Mouse (Mus musculus): ENCODE data around the gene Vpreb2. TPM values are rescaled to one million over a fixed set of nuclear protein-coding genes. Genes with fewer than 3 reads are reported as not detected.
"Not testable (repeated sequence)": the region's sequence is repeated elsewhere in the genome, so short reads cannot be mapped to it uniquely, and the experiment has no call there.

The Vpreb2 gene
- total RNA-seq, 2 experiments from 2014 or later, result not detected

DNA sequence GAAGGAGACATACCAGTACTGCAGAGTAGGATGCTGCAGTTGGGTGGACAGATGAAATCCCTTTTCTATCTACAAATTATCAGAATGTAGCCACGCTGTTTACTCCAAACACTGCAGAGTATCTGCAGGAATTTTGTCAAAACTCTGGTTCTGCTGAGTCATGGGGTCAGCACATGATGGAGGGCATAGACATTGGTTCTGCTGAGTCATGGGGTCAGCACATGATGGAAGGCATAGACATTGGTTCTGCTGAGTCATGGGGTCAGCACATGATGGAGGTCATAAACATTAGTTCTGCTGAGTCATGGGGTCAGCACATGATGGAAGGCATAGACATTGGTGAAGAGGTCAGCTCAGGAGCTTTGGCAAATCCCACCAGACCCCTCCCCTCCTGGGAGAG is 7.5 kb downstream of the Vpreb2 start:
- DNase-seq (ENCODE audit: low spot score), result no peak

DNA sequence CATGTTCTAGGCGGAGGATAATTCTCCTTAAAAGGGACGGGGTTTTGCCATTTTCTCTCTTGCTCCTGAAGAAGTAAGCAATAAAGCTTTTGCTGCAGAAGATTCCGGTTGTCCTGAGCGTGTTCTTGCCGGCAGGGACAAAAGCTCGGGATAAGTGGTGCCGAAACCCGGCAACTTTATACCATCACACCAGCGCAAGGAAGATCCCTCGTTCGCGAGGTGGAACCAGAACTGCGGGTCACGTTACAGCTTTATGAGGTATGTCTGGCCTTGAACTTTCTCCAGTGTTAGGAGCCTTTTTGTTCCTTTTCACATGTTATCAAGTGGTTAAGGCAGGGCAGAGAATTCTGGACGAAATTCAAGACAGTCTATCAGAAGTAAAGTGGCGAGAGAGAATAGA is 12.1 kb downstream of the Vpreb2 start:
- not testable (repeated sequence) for DNase-seq (ENCODE audit: low spot score)

DNA sequence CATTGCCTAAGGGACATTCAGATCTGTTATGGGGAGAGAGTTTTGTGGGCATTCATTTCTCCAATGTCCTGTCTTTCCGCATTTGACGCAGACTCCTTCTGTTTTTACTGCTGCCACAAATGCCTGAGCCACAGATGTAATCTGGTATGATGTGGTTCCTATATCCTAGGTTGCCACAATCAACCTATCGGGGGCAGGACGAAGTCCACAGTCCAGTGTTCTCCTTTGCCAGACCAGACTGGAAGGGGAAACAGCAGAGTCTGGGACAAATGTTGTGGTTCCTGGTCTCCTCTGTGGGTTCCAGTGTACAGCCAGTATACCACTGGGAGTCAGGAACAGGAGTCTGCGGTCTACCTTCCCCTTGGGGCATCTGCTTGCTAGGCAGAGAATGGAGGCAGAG is 19.4 kb downstream of the Vpreb2 start:
- DNase-seq (ENCODE audit: low spot score), result no peak

DNA sequence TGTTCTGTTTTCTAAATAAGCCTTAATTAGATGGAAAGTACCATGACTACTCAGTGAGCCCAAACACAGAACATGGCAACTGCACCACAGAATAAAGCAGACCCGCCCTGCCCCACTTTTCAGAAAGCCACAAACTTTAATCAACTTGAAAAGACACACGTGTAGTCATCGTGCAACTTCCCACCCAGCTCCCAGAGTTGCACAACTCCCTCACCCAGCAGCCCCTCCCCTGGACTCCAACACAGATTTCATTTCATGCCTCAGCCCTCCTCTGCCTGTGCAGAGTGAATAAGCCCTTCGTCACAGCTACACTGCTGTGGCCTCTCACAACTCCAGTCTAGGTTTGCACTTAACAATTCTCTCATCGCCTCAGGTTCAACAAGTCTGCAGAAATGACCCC is 24.4 kb downstream of the Vpreb2 start:
- DNase-seq (ENCODE audit: low spot score), result no peak

DNA sequence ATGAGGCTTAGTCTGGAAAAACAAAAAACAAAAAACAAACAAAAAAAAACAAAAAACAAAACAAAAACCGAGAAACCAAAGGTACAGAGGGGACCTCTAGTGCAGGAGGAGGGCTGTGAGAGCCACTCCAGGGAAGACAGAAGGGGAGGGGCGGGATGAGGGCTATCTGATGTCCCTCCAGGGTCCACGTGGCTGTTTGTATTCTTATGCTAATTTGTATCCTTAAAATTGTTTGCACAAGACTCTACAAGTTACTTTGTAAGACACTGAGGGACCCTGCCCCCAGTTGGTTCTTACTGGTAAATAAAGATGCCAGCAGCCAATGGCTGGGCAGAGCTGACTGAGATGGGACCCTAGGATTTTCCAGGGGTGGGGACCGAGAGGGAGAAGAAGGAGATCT is 26.9 kb downstream of the Vpreb2 start:
- no peak for DNase-seq (ENCODE audit: low spot score)

DNA sequence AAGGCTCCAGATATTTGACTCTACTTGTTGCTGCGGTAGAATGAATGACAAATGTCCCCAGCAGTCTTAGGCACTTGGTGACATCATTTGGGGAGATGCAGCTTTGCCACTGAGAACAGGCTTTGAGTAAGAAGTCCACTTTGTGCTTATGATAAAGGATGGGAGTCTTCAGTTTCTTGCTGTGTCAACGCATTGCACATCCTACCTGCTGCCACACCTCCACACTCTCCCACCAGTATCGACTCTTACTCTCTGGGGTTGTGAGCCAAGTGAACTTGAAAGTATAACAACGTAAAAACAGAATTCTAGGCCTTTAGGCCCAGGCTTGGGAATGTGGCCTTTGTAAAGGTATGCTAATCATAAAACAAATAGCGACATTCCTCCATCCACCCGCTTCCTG is 30.9 kb downstream of the Vpreb2 start:
- DNase-seq (ENCODE audit: low spot score), result no peak

DNA sequence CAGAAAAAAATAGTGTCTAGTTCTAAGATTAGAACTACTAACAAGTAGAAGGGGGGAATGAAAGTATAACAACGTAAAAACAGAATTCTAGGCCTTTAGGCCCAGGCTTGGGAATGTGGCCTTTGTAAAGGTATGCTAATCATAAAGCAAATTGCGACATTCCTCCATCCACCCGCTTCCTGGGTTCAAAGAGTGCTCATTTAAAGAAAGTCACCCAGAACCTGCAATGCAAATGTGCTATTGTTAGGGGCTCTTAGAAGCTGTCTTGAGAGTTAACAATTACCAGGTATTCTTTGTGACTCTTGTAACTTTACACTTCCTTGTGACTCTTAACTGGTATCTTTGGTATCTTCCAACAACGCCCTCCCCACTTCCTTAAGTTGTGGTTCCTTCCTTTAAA is 36.3 kb downstream of the Vpreb2 start:
- DNase-seq (ENCODE audit: low spot score), result not testable (repeated sequence)

DNA sequence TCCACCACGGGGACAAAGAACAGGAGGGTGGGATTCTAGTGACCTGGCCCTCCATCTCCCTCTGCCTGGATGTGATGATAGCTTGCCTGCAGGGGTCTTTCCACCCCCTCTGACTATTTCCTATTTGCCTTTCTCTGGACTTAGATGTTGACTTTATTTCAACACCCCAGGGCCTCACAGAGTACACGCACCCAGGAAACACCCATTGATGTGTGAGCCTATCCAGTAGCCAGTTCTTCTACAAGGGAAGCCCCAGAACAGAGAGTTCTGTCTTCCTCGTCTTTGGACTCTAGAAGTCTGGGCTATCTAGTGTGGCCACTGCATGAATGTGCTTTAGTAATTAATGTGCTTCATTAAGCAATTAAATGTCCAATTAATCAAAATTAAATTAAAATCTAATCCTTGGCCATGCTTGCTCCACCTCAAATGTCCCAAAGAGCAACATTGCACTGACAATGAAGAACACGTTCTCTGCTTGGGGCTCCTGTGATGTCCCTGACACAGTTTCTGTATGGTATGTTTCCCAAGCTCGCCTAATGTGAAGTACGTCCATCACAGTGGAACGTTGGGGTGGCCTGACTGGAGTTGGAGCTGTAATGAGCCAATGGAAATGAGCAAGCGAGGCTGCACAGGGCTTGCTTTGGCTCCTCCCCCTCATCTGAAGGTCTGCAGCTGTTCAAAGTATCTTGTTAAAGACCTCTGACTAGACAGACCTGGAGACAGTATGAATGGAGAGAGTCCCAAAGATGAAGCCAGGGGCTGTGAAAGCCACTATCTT is 42.7 kb downstream of the Vpreb2 start:
- DNase-seq (ENCODE audit: low spot score), result no peak

DNA sequence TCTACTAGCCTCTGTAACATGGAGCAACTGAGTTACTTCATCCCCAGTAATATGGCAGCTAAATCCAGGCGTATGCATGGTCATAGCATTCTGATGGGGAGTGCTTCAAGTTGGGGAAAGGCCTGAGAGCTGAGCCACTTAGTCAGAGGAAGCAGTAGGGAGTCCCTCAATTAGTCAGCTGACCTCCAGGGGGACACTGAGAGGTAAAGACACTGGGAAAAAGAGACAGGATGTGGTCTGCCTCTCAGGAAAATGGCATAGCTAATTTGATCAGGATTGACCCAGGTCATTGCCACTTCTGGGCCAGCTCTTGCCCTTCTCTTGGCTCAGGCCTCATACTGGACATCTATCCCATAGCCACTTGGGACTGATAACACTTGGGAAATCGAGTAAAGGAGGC is 47.1 kb downstream of the Vpreb2 start:
- DNase-seq (ENCODE audit: low spot score), result no peak

Other genes with a start within 250 kb of the Vpreb2 start
- gene Med15, start 247.5 kb upstream of the Vpreb2 start, total RNA-seq (2021), result 10 to 100 TPM; 17.5 to 20.1 TPM
- 10 to 100 TPM; 21.8 to 23.4 TPM for gene Klhl22, start 220.8 kb upstream of the Vpreb2 start, total RNA-seq (2021)
- 1 to 10 TPM; 2.6 to 4.0 TPM for gene Scarf2, start 183.1 kb upstream of the Vpreb2 start, total RNA-seq (2021)
- gene B830017H08Rik, start 147.3 kb upstream of the Vpreb2 start, total RNA-seq (2021), result not detected
- 1 to 10 TPM in 1 of 2 experiments, under 1 TPM in 1; 0.87 to 1.2 TPM for gene Car15, start 142.1 kb upstream of the Vpreb2 start, total RNA-seq (2021)
- gene Gm20518, start 88.8 kb upstream of the Vpreb2 start, total RNA-seq (2021), result under 1 TPM; 0.05 to 0.09 TPM
- under 1 TPM in 1 of 2 experiments, not detected in 1; 0.07 TPM for gene Tssk1, start 86.2 kb upstream of the Vpreb2 start, total RNA-seq (2021)
- 10 to 100 TPM; 20.3 to 21.4 TPM for gene Dgcr2, start 81.9 kb upstream of the Vpreb2 start, total RNA-seq (2021)
- not detected for gene Tssk2, start 81.8 kb upstream of the Vpreb2 start, total RNA-seq (2021)
- gene Ess2, start 69.1 kb upstream of the Vpreb2 start, total RNA-seq (2021), result 1 to 10 TPM; 5.7 to 6.0 TPM
- not detected for gene Gsc2, start 65.4 kb upstream of the Vpreb2 start, total RNA-seq (2021)
- gene Slc25a1, start 52.2 kb upstream of the Vpreb2 start, total RNA-seq (2021), result 1 to 10 TPM; 3.2 to 4.7 TPM
- 10 to 100 TPM; 46.9 to 50.4 TPM for gene Dgcr6, start 72.4 kb downstream of the Vpreb2 start, total RNA-seq (2021)
- 10 to 100 TPM in 1 of 2 experiments, 1 to 10 TPM in 1; 4.6 to 11.1 TPM for gene Prodh, start 109.8 kb downstream of the Vpreb2 start, total RNA-seq (2021)
- gene Rtn4r, start 147.2 kb downstream of the Vpreb2 start, total RNA-seq (2021), result under 1 TPM in 1 of 2 experiments, not detected in 1; 0.11 TPM
- not detected for gene Ccdc188, start 237.5 kb downstream of the Vpreb2 start, total RNA-seq (2021)